Mouse (Mus musculus) MEL (cell line): ENCODE results near the gene Fbln5. TPM values are rescaled to one million over a fixed set of nuclear protein-coding genes. Genes with fewer than 3 reads are reported as not detected.

Experiments
- DNase-seq: peaks from one replicate; pipeline ENCODE4 v3.0.0; 2011; ENCODE audit warnings: low read depth, low spot score
- H3K27ac ChIP-seq: 2 replicates; pipeline ENCODE4 v1.5.1; 2012; ENCODE audit warnings: low read depth, mild to moderate bottlenecking, control low read depth, low read length, moderate library complexity; ENCODE audit not compliant: control insufficient read depth
- H3K27me3 ChIP-seq, 2 experiments: fragments of 150-350 bp in 1 of 2; sonication (generic) in 1 of 2; 2 replicates each; pipeline ENCODE4 v1.6.1; 2012; ENCODE audit warnings: low read length in 2 of 2, mild to moderate bottlenecking in 2 of 2, improper control_type of control experiment in 1 of 2, moderate library complexity in 1 of 2; ENCODE audit not compliant: insufficient read depth in 2 of 2, control insufficient read depth in 1 of 2
- H3K36me3 ChIP-seq, 2 experiments: 2 replicates each; pipeline ENCODE4 v1.6.1; 2012 to 2014; ENCODE audit warnings: low read length in 2 of 2, improper control_type of control experiment in 1 of 2, inconsistent platforms in 1 of 2, mild to moderate bottlenecking in 1 of 2; ENCODE audit not compliant: insufficient read depth in 2 of 2, control insufficient read depth in 1 of 2
- H3K4me1 ChIP-seq, 2 experiments: fragments of 150-350 bp in 1 of 2; sonication (generic) in 1 of 2; 2 replicates each; pipeline ENCODE4 v1.6.1; 2012; ENCODE audit warnings: low read length in 2 of 2, improper control_type of control experiment in 1 of 2, mild to moderate bottlenecking in 1 of 2; ENCODE audit not compliant: insufficient read depth in 2 of 2, control insufficient read depth in 1 of 2
- H3K4me3 ChIP-seq, 2 experiments: fragments of 150-350 bp in 1 of 2; sonication (generic) in 1 of 2; 2 replicates each; pipeline ENCODE4 v1.5.1; 2012; ENCODE audit warnings: low read depth in 2 of 2, low read length in 2 of 2, mild to moderate bottlenecking in 2 of 2, moderate library complexity in 2 of 2, control low read depth in 1 of 2, improper control_type of control experiment in 1 of 2; ENCODE audit not compliant: control insufficient read depth in 1 of 2, insufficient read depth in 1 of 2
- H3K79me2 ChIP-seq: 2 replicates; pipeline ENCODE4 v1.6.1; 2012; ENCODE audit warnings: mild to moderate bottlenecking, low read length, moderate library complexity; ENCODE audit not compliant: control insufficient read depth, poor library complexity, insufficient read depth
- H3K9ac ChIP-seq: 2 replicates; pipeline ENCODE4 v1.6.1; 2012; ENCODE audit warnings: low read depth, mild to moderate bottlenecking, control low read depth, low read length, moderate library complexity; ENCODE audit not compliant: control insufficient read depth, poor library complexity, severe bottlenecking
- H3K9me3 ChIP-seq: fragments of 150-350 bp; sonication (generic); replicated peaks from 2 replicates; pipeline ENCODE4 v1.6.1; 2012; ENCODE audit warnings: mild to moderate bottlenecking, low read length, improper control_type of control experiment, moderate library complexity; ENCODE audit not compliant: insufficient read depth
- CHD1 ChIP-seq: IDR thresholded peaks from 2 replicates; pipeline ENCODE4 v1.6.1; 2012; ENCODE audit warnings: low read depth, mild to moderate bottlenecking, inconsistent platforms, low read length, improper control_type of control experiment
- E2F4 ChIP-seq: IDR thresholded peaks from 2 replicates; pipeline ENCODE4 v1.6.1; 2011; ENCODE audit warnings: low read depth, low read length, improper control_type of control experiment, borderline replicate concordance
- ELF1 ChIP-seq: IDR thresholded peaks from 2 replicates; pipeline ENCODE4 v1.6.1; 2014; ENCODE audit warnings: low read depth, mild to moderate bottlenecking, inconsistent platforms, low read length, improper control_type of control experiment, moderate library complexity
- GATA1 ChIP-seq: IDR thresholded peaks from 2 replicates; pipeline ENCODE4 v1.6.1; 2011; ENCODE audit warnings: low read depth, low read length, improper control_type of control experiment
- HCFC1 ChIP-seq: IDR thresholded peaks from 2 replicates; pipeline ENCODE4 v1.6.1; 2012; ENCODE audit warnings: low read depth, mild to moderate bottlenecking, inconsistent platforms, low read length, improper control_type of control experiment, moderate library complexity
- JUND ChIP-seq: IDR thresholded peaks from 2 replicates; pipeline ENCODE4 v1.6.1; 2011; ENCODE audit warnings: low read depth, mild to moderate bottlenecking, improper control_type of control experiment, low read length
- KAT2A ChIP-seq: conservative IDR thresholded peaks from 2 replicates; pipeline ENCODE4 v1.6.1; 2012; ENCODE audit warnings: low read depth, low read length, improper control_type of control experiment, inconsistent platforms
- MAFK ChIP-seq: IDR thresholded peaks from 2 replicates; pipeline ENCODE4 v1.6.1; 2011; ENCODE audit warnings: low read depth, mild to moderate bottlenecking, low read length, improper control_type of control experiment, borderline replicate concordance
- MAX ChIP-seq: IDR thresholded peaks from 2 replicates; pipeline ENCODE4 v1.6.1; 2011; ENCODE audit warnings: low read length, improper control_type of control experiment
- MAZ ChIP-seq: IDR thresholded peaks from 2 replicates; pipeline ENCODE4 v1.6.1; 2012; ENCODE audit warnings: low read depth, mild to moderate bottlenecking, inconsistent platforms, low read length, improper control_type of control experiment
- MEF2A ChIP-seq: IDR thresholded peaks from 2 replicates; pipeline ENCODE4 v1.6.1; 2014; ENCODE audit warnings: low read depth, mild to moderate bottlenecking, inconsistent platforms, low read length, improper control_type of control experiment; ENCODE audit not compliant: poor library complexity, insufficient replicate concordance, severe bottlenecking; ENCODE audit errors: extremely low read depth
- MYB ChIP-seq: IDR thresholded peaks from 2 replicates; pipeline ENCODE4 v1.6.1; 2011; ENCODE audit warnings: mild to moderate bottlenecking, low read depth, low read length, improper control_type of control experiment
- MYC ChIP-seq: IDR thresholded peaks from 2 replicates; pipeline ENCODE4 v1.6.1; 2011; ENCODE audit warnings: low read depth, mild to moderate bottlenecking, low read length, improper control_type of control experiment, moderate library complexity
- NELFE ChIP-seq: IDR thresholded peaks from 2 replicates; pipeline ENCODE4 v1.6.1; 2011; ENCODE audit warnings: low read depth, low read length, improper control_type of control experiment
- NRF1 ChIP-seq: IDR thresholded peaks from 2 replicates; pipeline ENCODE4 v1.6.1; 2014; ENCODE audit warnings: low read depth, mild to moderate bottlenecking, inconsistent platforms, low read length, improper control_type of control experiment, moderate library complexity; ENCODE audit not compliant: poor library complexity, insufficient read depth, severe bottlenecking
- POLR2AphosphoS2 ChIP-seq: IDR thresholded peaks from 2 replicates; pipeline ENCODE4 v1.6.1; 2011; ENCODE audit warnings: low read length, improper control_type of control experiment
- RAD21 ChIP-seq: IDR thresholded peaks from 2 replicates; pipeline ENCODE4 v1.6.1; 2011; ENCODE audit warnings: mild to moderate bottlenecking, low read depth, low read length, improper control_type of control experiment
- RCOR1 ChIP-seq: IDR thresholded peaks from 2 replicates; pipeline ENCODE4 v1.6.1; 2012; ENCODE audit warnings: low read depth, mild to moderate bottlenecking, inconsistent platforms, low read length, improper control_type of control experiment
- SMC3 ChIP-seq: IDR thresholded peaks from 2 replicates; pipeline ENCODE4 v1.6.1; 2011; ENCODE audit warnings: low read depth, low read length, improper control_type of control experiment
- TAL1 ChIP-seq: IDR thresholded peaks from 2 replicates; pipeline ENCODE4 v1.6.1; 2012; ENCODE audit warnings: mild to moderate bottlenecking, inconsistent platforms, low read length, moderate library complexity, mixed read lengths
- TBP ChIP-seq: IDR thresholded peaks from 2 replicates; pipeline ENCODE4 v1.8.0; 2011; ENCODE audit warnings: low read depth, low read length, improper control_type of control experiment
- UBTF ChIP-seq: IDR thresholded peaks from 2 replicates; pipeline ENCODE4 v1.6.1; 2012; ENCODE audit warnings: low read depth, mild to moderate bottlenecking, inconsistent platforms, low read length, improper control_type of control experiment, moderate library complexity, borderline replicate concordance; ENCODE audit not compliant: insufficient read depth
- USF1 ChIP-seq: IDR thresholded peaks from 2 replicates; pipeline ENCODE4 v1.6.1; 2014; ENCODE audit warnings: low read depth, mild to moderate bottlenecking, inconsistent platforms, low read length, improper control_type of control experiment, moderate library complexity
- USF2 ChIP-seq, 2 experiments: IDR thresholded peaks; 2 replicates each; pipeline ENCODE4 v1.6.1; 2011 to 2012; ENCODE audit warnings: improper control_type of control experiment in 2 of 2, low read length in 2 of 2, borderline replicate concordance in 1 of 2, inconsistent platforms in 1 of 2, low read depth in 1 of 2, mild to moderate bottlenecking in 1 of 2; ENCODE audit not compliant: insufficient read depth in 1 of 2
- ZMIZ1 ChIP-seq: IDR thresholded peaks from 2 replicates; pipeline ENCODE4 v1.6.1; 2012; ENCODE audit warnings: low read depth, mild to moderate bottlenecking, inconsistent platforms, low read length, improper control_type of control experiment, moderate library complexity
- ZNF384 ChIP-seq: IDR thresholded peaks from 2 replicates; pipeline ENCODE4 v1.6.1; 2012; ENCODE audit warnings: low read depth, mild to moderate bottlenecking, inconsistent platforms, low read length, improper control_type of control experiment
- polyA plus RNA-seq, 2 experiments: library from polyadenylated mRNA; stranded (reverse) in 1 of 2; unstranded in 1 of 2; fragments of >175 nt in 1 of 2; fragments of >200 nt in 1 of 2; gene quantifications; 2 replicates each; pipeline versions ENCODE4 v1.2.1 to v1.2.4; 2012; ENCODE audit warnings: low replicate concordance in 2 of 2, low read depth in 1 of 2; ENCODE audit not compliant: insufficient read length in 2 of 2, insufficient read depth in 1 of 2, missing spikeins in 1 of 2
- total RNA-seq: library from RNA; depleted of rRNA; stranded (reverse); fragments of 300-350 nt; gene quantifications from 2 replicates; pipeline ENCODE4 v1.2.3, GENCODE M21; 2012

Gene Fbln5
- total and polyA plus RNA-seq, 3 experiments = not detected

GRCm38 (mm10) chr12:101792684-101793083 is 26.2 kb downstream of the Fbln5 start:
- H3K79me2 ChIP-seq = no peaks in the 10 kb centered on the region
- H3K27me3 ChIP-seq = peaks cover 0 to 2% of the 10 kb centered on the region in 2 experiments; a peak in 1 of 4 replicates
- TF ChIP-seq NELFE (no peak), MAFK (peak; percentile 94)
- H3K9me3 ChIP-seq = no peaks in the 10 kb centered on the region
- no peaks in the 10 kb centered on the region for H3K36me3 ChIP-seq
- no peaks in the 10 kb centered on the region for H3K4me1 ChIP-seq
- no peak overlapping the region for H3K4me3 ChIP-seq
- H3K27ac ChIP-seq = no peak overlapping the region
- DNase-seq = no peak
- no peak overlapping the region for H3K9ac ChIP-seq

- peaks cover 0 to 5% of the 10 kb centered on the region in 2 experiments; a peak in 1 of 4 replicates for H3K27me3 ChIP-seq
- H3K4me3 ChIP-seq = no peak overlapping the region
- H3K36me3 ChIP-seq = no peaks in the 10 kb centered on the region
- H3K9ac ChIP-seq = no peak overlapping the region
- no peak overlapping the region for H3K27ac ChIP-seq
- DNase-seq = peak; percentile 5
- TF ChIP-seq SMC3 (no peak), TAL1 (no peak), MYB (no peak), USF2 (IDR thresholded peaks at IDR 0.05; ENCODE audit: borderline replicate concordance in 1 of 2, insufficient read depth in 1 of 2, low read depth in 1 of 2, low read length in 2 of 2) (no peak), HCFC1 (no peak), RAD21 (no peak), CHD1 (no peak), NRF1 (no peak), ZMIZ1 (no peak), POLR2AphosphoS2 (no peak), UBTF (no peak)
- H3K4me1 ChIP-seq = no peaks in the 10 kb centered on the region
- no peaks in the 10 kb centered on the region for H3K9me3 ChIP-seq
- H3K79me2 ChIP-seq = no peaks in the 10 kb centered on the region
Observed at GRCm38 (mm10) chr12:101789767-101790166, 29.1 kb downstream of the Fbln5 start.

- H3K36me3 ChIP-seq = no peaks in the 10 kb centered on the region
- no peaks in the 10 kb centered on the region for H3K4me1 ChIP-seq
- no peaks in the 10 kb centered on the region for H3K79me2 ChIP-seq
- H3K4me3 ChIP-seq = no peak overlapping the region
- peaks cover 0 to 3% of the 10 kb centered on the region in 2 experiments; a peak in 1 of 4 replicates for H3K27me3 ChIP-seq
- H3K27ac ChIP-seq = no peak overlapping the region
- DNase-seq = no peak
- no peak overlapping the region for H3K9ac ChIP-seq
- H3K9me3 ChIP-seq = no peaks in the 10 kb centered on the region
- TF ChIP-seq MEF2A (no peak), HCFC1 (no peak), RCOR1 (no peak), NELFE (no peak), UBTF (no peak), KAT2A (no peak), GATA1 (no peak), SMC3 (no peak), MYB (no peak), TBP (no peak), USF1 (no peak), JUND (no peak), ZNF384 (no peak), E2F4 (no peak), MAX (no peak), MYC (no peak), RAD21 (no peak), MAZ (no peak), ELF1 (no peak)
Observed at GRCm38 (mm10) chr12:101789250-101789649, 29.6 kb downstream of the Fbln5 start.
